ENCODE assay signal across 27 mouse cellular contexts in the genomic region with DNA sequence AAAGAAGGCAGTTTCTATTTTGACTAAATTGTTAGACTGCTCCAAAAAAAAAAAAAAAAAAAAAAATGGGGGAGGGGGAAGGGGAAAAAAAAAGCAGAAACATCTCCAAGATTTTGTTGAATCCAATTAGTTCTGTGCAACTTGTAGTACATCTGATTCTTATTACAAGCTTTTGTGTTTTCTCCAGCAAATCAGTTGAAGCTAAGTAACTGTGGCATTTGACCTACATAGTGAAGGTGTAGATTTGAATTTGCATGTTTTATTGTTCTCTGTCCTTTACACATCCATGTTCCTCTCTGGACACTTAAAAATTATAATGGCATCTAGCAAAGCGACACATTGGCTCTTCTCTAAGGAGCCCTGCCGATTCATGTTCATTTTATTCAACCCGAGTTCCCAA.
"Had no signal": no experiment of that assay in that cellular context is flagged by ENCODE, and none has a peak within 500 bp of the region (broad histone marks: within the 10 kb centered on the region; RNA-seq: fewer than 3 reads in every experiment).

No protein-coding gene starts in this region.

- H3K4me3 ChIP-seq: gastrocnemius, adult 2 months; heart, embryonic 10.5 days; heart, embryonic 12.5 days; hindbrain, embryonic 10.5 days; hindbrain, embryonic 12.5 days; kidney, embryonic 15.5 days; limb, embryonic 13.5 days; limb, embryonic 15.5 days had no signal

- H3K4me1 ChIP-seq: heart, embryonic 10.5 days; heart, embryonic 12.5 days had no signal

- H3K4me2 ChIP-seq: heart, embryonic 12.5 days; hindbrain, embryonic 12.5 days; hindbrain, embryonic 14.5 days; kidney, embryonic 15.5 days; limb, embryonic 13.5 days; limb, embryonic 15.5 days; liver, embryonic 11.5 days had no signal

- H3K27me3 ChIP-seq: hindbrain, embryonic 12.5 days; limb, embryonic 13.5 days had no signal

- H3K27ac ChIP-seq: gastrocnemius, adult 2 months; heart, embryonic 10.5 days; hindbrain, embryonic 10.5 days; hindbrain, embryonic 12.5 days; hindbrain, embryonic 14.5 days; kidney, embryonic 15.5 days; kidney, postnatal 0 days; limb, embryonic 13.5 days; limb, embryonic 15.5 days had no signal

- H3K36me3 ChIP-seq: heart, embryonic 10.5 days; heart, embryonic 12.5 days; hindbrain, embryonic 10.5 days; hindbrain, embryonic 12.5 days; kidney, embryonic 15.5 days; limb, embryonic 13.5 days; limb, embryonic 15.5 days had no signal

- ATAC-seq: hindbrain, embryonic 16.5 days; inflammation-experienced regulatory T-cells, adult 6 months; intestine, embryonic 16.5 days had no signal

- H3K9me3 ChIP-seq: heart, embryonic 10.5 days; heart, embryonic 12.5 days; hindbrain, embryonic 10.5 days; hindbrain, embryonic 12.5 days; kidney, embryonic 15.5 days; limb, embryonic 13.5 days; limb, embryonic 15.5 days had no signal

- DNase-seq: gastrocnemius, adult 2 months; gastrocnemius, postnatal 10 days; gastrocnemius, postnatal 25 days; heart, adult 18-20 months; heart, postnatal 10 days; heart, postnatal 4 days; kidney, adult 11 months; kidney, adult 2 months; kidney, adult 9 months; kidney, postnatal 14 days; kidney, postnatal 36 days; layer of hippocampus, adult 9-11 months; layer of hippocampus, postnatal 36 days; left cerebral cortex, postnatal 4 days had no signal

- H3K9ac ChIP-seq: heart, embryonic 12.5 days; hindbrain, embryonic 12.5 days; hindbrain, embryonic 14.5 days; kidney, embryonic 15.5 days; limb, embryonic 13.5 days; limb, embryonic 15.5 days had no signal
